Mouse (Mus musculus): ENCODE measurements around the gene Hoxa9. TPM values are rescaled to one million over a fixed set of nuclear protein-coding genes. Genes with fewer than 3 reads are reported as not detected.

Gene Hoxa9
- polyA plus RNA-seq, 1 experiment, result not detected

DNA sequence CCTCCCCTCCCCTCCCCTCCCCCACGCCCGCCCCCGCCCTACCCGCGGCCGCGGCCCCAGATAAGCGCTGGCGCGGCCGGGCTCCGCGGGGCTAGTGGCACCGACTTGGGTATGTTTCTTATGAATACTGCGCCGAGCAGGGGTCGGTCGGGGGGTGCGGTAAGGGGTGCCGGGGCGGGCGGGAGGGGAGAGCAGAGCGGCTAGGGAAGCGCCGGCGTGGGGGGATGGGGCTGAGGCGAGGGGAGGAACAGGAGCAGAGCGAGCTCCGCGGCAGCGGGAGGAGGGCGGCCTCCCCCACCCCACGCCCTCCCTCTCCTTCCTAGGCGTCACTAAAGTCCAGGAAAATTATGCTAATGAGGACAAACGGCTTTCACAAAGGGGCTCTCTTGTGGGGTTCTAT is 55.0 kb downstream of the Hoxa9 start:
- Histone ChIP-seq H3K4me3 (replicated peaks; ENCODE audit: extremely low read depth, low read depth, low read length) (peak overlapping the region; percentile 44), H3K4me1 (ENCODE audit: control insufficient read depth, insufficient read depth, low read length) (peaks cover 4% of the 10 kb centered on the region; the same call in 1 of the 2 replicates)
- TF ChIP-seq POLR2A (IDR thresholded peaks at IDR 0.05; ENCODE audit: borderline replicate concordance, extremely low read depth, low read depth, low read length), result no peak
- TF ChIP-seq CTCF (IDR thresholded peaks at IDR 0.05; ENCODE audit: insufficient read depth, low read length), result no peak
- WGBS, result 11% methylated on average over 30 of the region's 35 CpGs
- DNase-seq, result no peak

DNA sequence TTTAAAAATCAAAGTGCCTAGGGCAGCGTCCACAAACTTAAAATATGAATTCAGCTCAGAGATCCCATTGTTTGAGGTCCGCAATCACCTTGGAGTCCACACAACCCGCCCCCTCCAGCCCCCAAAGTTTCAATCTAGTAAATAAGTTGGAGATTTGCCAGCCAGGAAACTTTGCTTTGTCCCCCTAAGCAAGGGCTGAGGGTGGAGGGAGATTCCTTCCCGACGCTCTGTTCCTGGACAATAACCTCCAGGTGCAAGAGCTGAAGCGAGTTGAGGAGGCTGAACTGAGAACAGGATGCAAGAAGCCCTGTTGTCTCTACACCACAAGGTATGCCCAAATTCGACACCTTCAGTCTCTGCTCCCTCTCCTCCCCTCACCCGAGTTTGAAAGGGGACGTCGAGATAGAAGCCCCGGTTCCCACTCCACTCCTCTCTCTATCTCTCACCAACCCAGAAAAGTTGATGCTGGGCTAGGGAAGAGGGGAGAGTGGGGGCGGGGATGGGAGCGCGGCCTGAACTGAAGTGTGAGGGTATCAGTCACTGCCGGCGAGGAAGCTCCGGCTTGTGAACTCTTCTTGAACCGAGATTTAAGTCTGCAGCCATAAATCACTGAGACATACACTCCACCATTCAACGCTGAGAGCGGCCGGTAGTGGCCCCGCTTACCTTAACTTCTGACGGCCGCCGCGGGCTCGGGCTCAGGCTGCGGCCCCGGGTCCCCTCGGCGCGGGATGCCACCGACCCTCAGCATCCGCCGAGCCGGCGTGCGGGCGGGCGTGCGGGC is 55.7 kb downstream of the Hoxa9 start:
- WGBS, result 5% methylated on average over 41 of the region's 41 CpGs
- TF ChIP-seq POLR2A (IDR thresholded peaks at IDR 0.05; ENCODE audit: borderline replicate concordance, extremely low read depth, low read depth, low read length), result no peak
- TF ChIP-seq CTCF (IDR thresholded peaks at IDR 0.05; ENCODE audit: insufficient read depth, low read length), result no peak
- peaks cover 4% of the 10 kb centered on the region; the same call in 1 of the 2 replicates for H3K4me1 ChIP-seq (ENCODE audit: control insufficient read depth, insufficient read depth, low read length)
- H3K4me3 ChIP-seq (replicated peaks; ENCODE audit: extremely low read depth, low read depth, low read length), result peak overlapping the region; percentile 44
- no peak for DNase-seq

GRCm38 (mm10) chr6:52173648-52174047 is 57.2 kb downstream of the Hoxa9 start:
- WGBS, result 22% methylated on average over 4 of the region's 4 CpGs
- DNase-seq, result no peak
- no peak for TF ChIP-seq POLR2A (IDR thresholded peaks at IDR 0.05; ENCODE audit: borderline replicate concordance, extremely low read depth, low read depth, low read length)
- no peak for TF ChIP-seq CTCF (IDR thresholded peaks at IDR 0.05; ENCODE audit: insufficient read depth, low read length)
- no peak overlapping the region for H3K4me3 ChIP-seq (replicated peaks; ENCODE audit: extremely low read depth, low read depth, low read length)
- H3K4me1 ChIP-seq (ENCODE audit: control insufficient read depth, insufficient read depth, low read length), result peaks cover 9% of the 10 kb centered on the region

Other genes starting within 250 kb of the Hoxa9 start
- 13.7 and 25.4 TPM in 2 replicates for gene Skap2, start 218.5 kb downstream of the Hoxa9 start, polyA plus RNA-seq (2012; rRNA removed)
- gene Hoxa1, start 72.8 kb downstream of the Hoxa9 start, polyA plus RNA-seq (2012; rRNA removed), result 1.4 and 1.9 TPM in 2 replicates
- gene Hoxa2, start 66.3 kb downstream of the Hoxa9 start, polyA plus RNA-seq (2012; rRNA removed), result 4.2 and 4.7 TPM in 2 replicates
- 0.26 and 0.31 TPM in 2 replicates for gene 5730596B20Rik, start 53.6 kb downstream of the Hoxa9 start, polyA plus RNA-seq (2012; rRNA removed)
- gene Hoxa4, start 39.3 kb downstream of the Hoxa9 start, polyA plus RNA-seq (2012; rRNA removed), result 5.7 and 8.4 TPM in 2 replicates
- gene Hoxa5, start 26.5 kb downstream of the Hoxa9 start, polyA plus RNA-seq (2012; rRNA removed), result 29.1 and 46.9 TPM in 2 replicates
- 1.7 and 2.3 TPM in 2 replicates for gene Hoxa6, start 22.4 kb downstream of the Hoxa9 start, polyA plus RNA-seq (2012; rRNA removed)
- 12.8 and 13.4 TPM in 2 replicates for gene Hoxa3, start 17.8 kb downstream of the Hoxa9 start, polyA plus RNA-seq (2012; rRNA removed)
- 0.37 and 0.39 TPM in 2 replicates for gene Gm28308, start 17.8 kb downstream of the Hoxa9 start, polyA plus RNA-seq (2012; rRNA removed)
- gene Hoxa7, start 9.2 kb downstream of the Hoxa9 start, polyA plus RNA-seq (2012; rRNA removed), result 6.6 and 8.3 TPM in 2 replicates
- 0.23 TPM in 1 of 2 replicates, not detected in the other for gene Hoxa10, start 9.8 kb upstream of the Hoxa9 start, polyA plus RNA-seq (2012; rRNA removed)
- not detected in 2 replicates for gene Hoxa11, start 14.7 kb upstream of the Hoxa9 start, polyA plus RNA-seq (2012; rRNA removed)
- 0.22 TPM in 1 of 2 replicates, not detected in the other for gene Hoxa13, start 29.8 kb upstream of the Hoxa9 start, polyA plus RNA-seq (2012; rRNA removed)
- gene Evx1, start 82.4 kb upstream of the Hoxa9 start, polyA plus RNA-seq (2012; rRNA removed), result 0.05 TPM in 1 of 2 replicates, not detected in the other

All from lung, adult 2 months (tissue).